Mouse (Mus musculus) spleen, adult 2 months (tissue): ENCODE measurements around the gene Rrp8.

Experiments
- CTCF ChIP-seq: fragments of 200-500 bp; IDR thresholded peaks from 2 replicates; pipeline ENCODE4 v1.5.1; 2011; ENCODE audit warnings: mild to moderate bottlenecking, inconsistent platforms; ENCODE audit not compliant: insufficient read depth, insufficient read length, insufficient replicate concordance; ENCODE audit errors: extremely low read depth
- POLR2A ChIP-seq: fragments of 200-500 bp; IDR thresholded peaks from 2 replicates; pipeline ENCODE4 v1.6.1; 2011; ENCODE audit warnings: low read depth, low read length, inconsistent platforms

DNA sequence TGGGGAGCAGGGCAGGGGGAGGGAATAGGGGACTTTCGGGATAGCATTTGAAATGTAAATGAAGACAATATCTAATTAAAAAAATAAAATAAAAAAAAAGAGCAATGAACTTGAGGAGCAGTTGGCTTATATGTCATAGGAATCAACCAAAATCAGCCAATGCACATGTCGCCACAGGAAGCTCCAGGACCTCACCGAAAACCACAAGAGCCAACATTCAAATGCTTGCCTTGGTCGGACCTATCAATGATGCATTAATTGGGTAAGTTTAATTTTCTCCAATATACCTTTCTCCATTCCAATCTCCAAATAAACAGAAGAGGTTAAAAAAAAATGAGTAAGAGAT, 10.2 kb downstream of the Rrp8 start:
- TF ChIP-seq CTCF = no peak
- no peak for TF ChIP-seq POLR2A
